In the genomic region with DNA sequence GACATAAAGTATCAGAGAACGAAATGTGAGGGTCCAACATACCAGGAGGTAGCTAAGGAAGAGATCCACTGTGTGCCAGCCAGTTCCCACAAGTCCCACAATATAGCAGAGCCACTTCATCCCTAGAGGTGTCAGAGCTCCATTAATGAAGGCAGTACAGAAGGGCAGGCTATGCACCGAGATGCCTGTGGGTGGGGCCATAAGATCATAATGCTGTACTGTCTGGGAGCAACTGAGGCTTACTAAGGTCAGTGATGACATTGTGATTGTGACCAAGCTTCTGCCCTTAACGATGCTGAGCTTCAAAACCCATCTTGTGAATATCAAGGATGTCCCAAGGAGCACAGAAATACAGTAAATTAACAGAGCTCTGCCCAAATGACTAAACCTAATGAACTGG, we compare ENCODE assay signal across 29 mouse cellular contexts. TPM values are rescaled to one million over a fixed set of nuclear protein-coding genes. Genes with fewer than 3 reads are reported as not detected.
DNase-seq lines count a peak whose midpoint lies in the region; ATAC-seq and TF ChIP-seq lines count a peak whose summit lies in the region.
"Had no signal": no experiment of that assay in that cellular context is flagged by ENCODE, and none has a peak within 500 bp of the region (broad histone marks: within the 10 kb centered on the region; RNA-seq: fewer than 3 reads in every experiment).

No protein-coding gene starts in this region.

- no peak overlapping the region for H3K4me3 ChIP-seq in heart, adult 2 months
- H3K4me3 ChIP-seq in lung, postnatal 0 days (ENCODE audit: low read depth, low read length) = no peak overlapping the region
- H3K4me3 ChIP-seq: erythroblast, embryonic 14.5 days; heart, embryonic 10.5 days; hindbrain, embryonic 15.5 days; limb, embryonic 15.5 days; lung, embryonic 15.5 days; megakaryocyte, embryonic 14.5 days; neural tube, embryonic 12.5 days had no signal

- H3K79me2 ChIP-seq in heart, adult 2 months (replicated peaks; ENCODE audit: control insufficient read depth, insufficient read depth, low read length) = no peaks in the 10 kb centered on the region

- no peak overlapping the region for H3K9ac ChIP-seq in heart, adult 2 months (ENCODE audit: low read depth, low read length)
- H3K9ac ChIP-seq in lung, postnatal 0 days (replicated peaks; ENCODE audit: low read depth) = no peak overlapping the region
- H3K9ac ChIP-seq: hindbrain, embryonic 15.5 days; limb, embryonic 15.5 days; lung, embryonic 15.5 days; neural tube, embryonic 12.5 days had no signal

- TF ChIP-seq CTCF in heart, adult 2 months (IDR thresholded peaks at IDR 0.05) = peak; percentile 39
- TF ChIP-seq CTCF in lung, postnatal 0 days (IDR thresholded peaks at IDR 0.05) = peak; percentile 26; the same call in 1 of the 2 replicates

- 58% methylated on average over 3 of the region's 3 CpGs for WGBS in heart, adult 2 months
- WGBS in lung, postnatal 0 days = 58% methylated on average over 3 of the region's 3 CpGs

- TF ChIP-seq EP300 in heart, adult 2 months (IDR thresholded peaks at IDR 0.05; ENCODE audit: insufficient read depth, low read depth, low read length) = no peak
- no peak for TF ChIP-seq EP300 in lung, postnatal 0 days (IDR thresholded peaks at IDR 0.05)

- no peaks in the 10 kb centered on the region for H3K27me3 ChIP-seq in heart, adult 2 months (ENCODE audit: control insufficient read depth, insufficient read depth, low read length)
- H3K27me3 ChIP-seq in lung, postnatal 0 days (replicated peaks; ENCODE audit: insufficient read depth, low read length) = no peaks in the 10 kb centered on the region
- H3K27me3 ChIP-seq: hindbrain, embryonic 15.5 days; limb, embryonic 15.5 days; lung, embryonic 15.5 days; neural tube, embryonic 12.5 days had no signal

- H3K9me3 ChIP-seq in lung, postnatal 0 days (ENCODE audit: low read length) = no peaks in the 10 kb centered on the region
- H3K9me3 ChIP-seq: heart, embryonic 10.5 days; hindbrain, embryonic 15.5 days; limb, embryonic 15.5 days; lung, embryonic 15.5 days; megakaryocyte, embryonic 14.5 days; neural tube, embryonic 12.5 days had no signal

- intact Hi-C loops in heart, adult 2 months (cut with DNase I) = no loop called here

- H3K36me3 ChIP-seq in heart, adult 2 months (ENCODE audit: control insufficient read depth, insufficient read depth, low read length) = no peaks in the 10 kb centered on the region
- no peaks in the 10 kb centered on the region for H3K36me3 ChIP-seq in lung, postnatal 0 days (ENCODE audit: insufficient read depth, low read length)
- H3K36me3 ChIP-seq: heart, embryonic 10.5 days; hindbrain, embryonic 15.5 days; limb, embryonic 15.5 days; lung, embryonic 15.5 days; neural tube, embryonic 12.5 days had no signal

- no peak overlapping the region for H3K27ac ChIP-seq in heart, adult 2 months
- no peak overlapping the region for H3K27ac ChIP-seq in lung, postnatal 0 days (ENCODE audit: low read length)
- H3K27ac ChIP-seq: heart, embryonic 10.5 days; hindbrain, embryonic 15.5 days; limb, embryonic 15.5 days; lung, embryonic 15.5 days; neural tube, embryonic 12.5 days had no signal

- H3K4me2 ChIP-seq in lung, postnatal 0 days (replicated peaks; ENCODE audit: low read depth, low read length) = no peak overlapping the region
- H3K4me2 ChIP-seq: hindbrain, embryonic 15.5 days; limb, embryonic 15.5 days; lung, embryonic 15.5 days; neural tube, embryonic 12.5 days had no signal

- no peak for ATAC-seq in lung, postnatal 0 days

- H3K4me1 ChIP-seq in heart, adult 2 months (ENCODE audit: control insufficient read depth, insufficient read depth, low read length) = no peaks in the 10 kb centered on the region
- H3K4me1 ChIP-seq in lung, postnatal 0 days (ENCODE audit: insufficient read depth, low read depth, low read length) = no peaks in the 10 kb centered on the region
- H3K4me1 ChIP-seq: heart, embryonic 10.5 days; hindbrain, embryonic 15.5 days; limb, embryonic 15.5 days; neural tube, embryonic 12.5 days had no signal

- TF ChIP-seq POLR2A in heart, adult 2 months (IDR thresholded peaks at IDR 0.05; ENCODE audit: insufficient read depth, low read depth, low read length) = no peak

- DNase-seq in heart, adult 2 months = no peak
- DNase-seq in heart, postnatal 4 days = no peak
- no peak for DNase-seq in lung, postnatal 0 days (ENCODE audit: low spot score)
- no peak for DNase-seq in lung, postnatal 25 days (ENCODE audit: low spot score)
- peak; percentile 45 for DNase-seq in CD4-positive, CD25-positive, alpha-beta regulatory T cell, adult 2 months (ENCODE audit: low read depth, low spot score)
- peak; percentile 29 for DNase-seq in induced T-regulatory cell, adult 2 months (ENCODE audit: low read depth)
- no peak for DNase-seq in left cerebral cortex, adult 18-20 months (ENCODE audit: low spot score in 2 of 2)
- DNase-seq: adrenal gland, adult 8-10 months; cerebellum, adult 11-12 months; gastrocnemius, postnatal 10 days; kidney, adult 18-20 months; kidney, postnatal 36 days; right cerebral cortex, postnatal 14 days had no signal

RNA-seq across cellular contexts. Expression of a gene that starts 10.5 kb away (rescaled TPM):
- total RNA-seq in heart, adult 2 months (2021) = not detected
- polyA plus RNA-seq in heart, adult 2 months (2012; rRNA removed) = not detected in 2 replicates
- not detected for total RNA-seq in heart, postnatal 4 days (2021)
- not detected in 2 replicates for polyA plus RNA-seq in lung, postnatal 0 days (2015; fragmentation: Nextera tagmentation; extraction: Ambion mirVana)
- total RNA-seq in left cerebral cortex, adult 18-20 months (2021) = not detected
- total RNA-seq: adrenal gland, adult 8-10 months; common myeloid progenitor, adult 5-6 weeks; gastrocnemius, postnatal 10 days; heart, postnatal 25 days; layer of hippocampus, postnatal 14 days; left cerebral cortex, postnatal 14 days; midbrain, postnatal 0 days had no signal
- polyA plus RNA-seq: brain, embryonic 14.5 days; embryonic facial prominence, embryonic 11.5 days; erythroblast, embryonic 14.5 days; hindbrain, embryonic 15.5 days; limb, embryonic 15.5 days; lung, embryonic 15.5 days; midbrain, postnatal 0 days; neural tube, embryonic 12.5 days; stomach, embryonic 16.5 days; urinary bladder, adult 2 months had no signal

RNA-seq across cellular contexts. Expression of a gene that starts 15.7 kb away (rescaled TPM):
- total RNA-seq in heart, adult 2 months (2021) = not detected
- not detected in 2 replicates for polyA plus RNA-seq in heart, adult 2 months (2012; rRNA removed)
- not detected for total RNA-seq in heart, postnatal 4 days (2021)
- polyA plus RNA-seq in lung, postnatal 0 days (2015; fragmentation: Nextera tagmentation; extraction: Ambion mirVana) = 0.38 and 0.44 TPM in 2 replicates
- not detected for total RNA-seq in left cerebral cortex, adult 18-20 months (2021)
- total RNA-seq: adrenal gland, adult 8-10 months; common myeloid progenitor, adult 5-6 weeks; gastrocnemius, postnatal 10 days; heart, postnatal 25 days; layer of hippocampus, postnatal 14 days; left cerebral cortex, postnatal 14 days; midbrain, postnatal 0 days had no signal
- polyA plus RNA-seq: brain, embryonic 14.5 days; erythroblast, embryonic 14.5 days; midbrain, postnatal 0 days had no signal

RNA-seq across cellular contexts. Expression of a gene that starts 21.9 kb away (rescaled TPM):
- 10 to 100 TPM; 71.0 to 71.1 TPM for total RNA-seq in heart, adult 2 months (2021)
- 11.8 and 26.1 TPM in 2 replicates for polyA plus RNA-seq in heart, adult 2 months (2012; rRNA removed)
- 10 to 100 TPM; 89.6 to 91.9 TPM for total RNA-seq in heart, postnatal 4 days (2021)
- polyA plus RNA-seq in lung, postnatal 0 days (2015; fragmentation: Nextera tagmentation; extraction: Ambion mirVana) = 54.1 and 59.7 TPM in 2 replicates
- total RNA-seq in left cerebral cortex, adult 18-20 months (2021) = 100 to 1,000 TPM; 100 to 103 TPM

RNA-seq across cellular contexts. Expression of a gene that starts 22.6 kb away (rescaled TPM):
- under 1 TPM in 1 of 2 experiments, not detected in 1; 0.36 TPM for total RNA-seq in heart, adult 2 months (2021)
- polyA plus RNA-seq in heart, adult 2 months (2012; rRNA removed) = 0.20 TPM in 1 of 2 replicates, not detected in the other
- under 1 TPM; 0.36 to 0.52 TPM for total RNA-seq in heart, postnatal 4 days (2021)
- polyA plus RNA-seq in lung, postnatal 0 days (2015; fragmentation: Nextera tagmentation; extraction: Ambion mirVana) = 0.19 TPM in 1 of 2 replicates, not detected in the other
- total RNA-seq in left cerebral cortex, adult 18-20 months (2021) = under 1 TPM; 0.49 to 0.89 TPM

RNA-seq across cellular contexts. Expression of a gene that starts 29.4 kb away (rescaled TPM):
- not detected for total RNA-seq in heart, adult 2 months (2021)
- polyA plus RNA-seq in heart, adult 2 months (2012; rRNA removed) = not detected in 2 replicates
- total RNA-seq in heart, postnatal 4 days (2021) = not detected
- 0.40 TPM in 1 of 2 replicates, not detected in the other for polyA plus RNA-seq in lung, postnatal 0 days (2015; fragmentation: Nextera tagmentation; extraction: Ambion mirVana)
- total RNA-seq in left cerebral cortex, adult 18-20 months (2021) = not detected
- total RNA-seq: common myeloid progenitor, adult 5-6 weeks; gastrocnemius, postnatal 10 days; heart, postnatal 25 days; layer of hippocampus, postnatal 14 days; left cerebral cortex, postnatal 14 days; midbrain, postnatal 0 days had no signal
- polyA plus RNA-seq: brain, embryonic 14.5 days; erythroblast, embryonic 14.5 days; heart, embryonic 10.5 days; hindbrain, embryonic 15.5 days; midbrain, postnatal 0 days; urinary bladder, adult 2 months had no signal

Comparison
In these comparisons a context has a peak if more than half of its experiments do, and no peak if none do; other contexts are left out.
1. DNase-seq: peak in CD4-positive, CD25-positive, alpha-beta regulatory T cell, adult 2 months (single experiment) and induced T-regulatory cell, adult 2 months (single experiment); none in heart, adult 2 months (0 of 2), heart, postnatal 4 days (single experiment), lung, postnatal 0 days (single experiment), lung, postnatal 25 days (single experiment) and left cerebral cortex, adult 18-20 months (0 of 2).